In genomic region chr2:49457797-49458196, GRCm38 (mm10) we compare ENCODE assay signal across 17 mouse cellular contexts. TPM values are rescaled to one million over a fixed set of nuclear protein-coding genes. Genes with fewer than 3 reads are reported as not detected.
DNase-seq lines count a peak whose midpoint lies in the region; ATAC-seq and TF ChIP-seq lines count a peak whose summit lies in the region.
"Had no signal": no experiment of that assay in that cellular context is flagged by ENCODE, and none has a peak within 500 bp of the region (broad histone marks: within the 10 kb centered on the region; RNA-seq: fewer than 3 reads in every experiment).

No protein-coding gene starts in this region.

- H3K27ac ChIP-seq in layer of hippocampus, adult 2 months = no peak overlapping the region
- no peak overlapping the region for H3K27ac ChIP-seq in MEL (ENCODE audit: control insufficient read depth, low read depth, low read length)
- H3K27ac ChIP-seq: gastrocnemius, adult 2 months; limb, embryonic 13.5 days; liver, embryonic 14.5 days had no signal

- ATAC-seq in monocyte, adult 5-6 weeks (replicated peaks; ENCODE audit: insufficient number of reproducible peaks, low FRiP score, low TSS enrichment, poor library complexity, severe bottlenecking) = peak; percentile 40

- no peak for TF ChIP-seq EP300 in MEL (IDR thresholded peaks at IDR 0.05; ENCODE audit: low read depth in 1 of 2, low read length in 2 of 2)

- DNase-seq in adrenal gland, postnatal 14 days = peak; percentile 9
- no peak for DNase-seq in adrenal gland, adult 18-20 months (ENCODE audit: low spot score in 2 of 2)
- DNase-seq in layer of hippocampus, adult 2 months (ENCODE audit: low spot score in 2 of 2) = no peak
- no peak for DNase-seq in layer of hippocampus, postnatal 36 days
- peak; percentile 17 for DNase-seq in MEL (ENCODE audit: low read depth, low spot score)
- no peak for DNase-seq in T-cell, adult 2 months (ENCODE audit: low spot score)
- DNase-seq in heart, postnatal 25 days (ENCODE audit: low spot score) = no peak
- DNase-seq: adrenal gland, postnatal 10 days; gastrocnemius, adult 2 months; heart, adult 11 months; kidney, postnatal 4 days; right cerebral cortex, adult 18-20 months; thymus, postnatal 4 days had no signal

- H3K4me3 ChIP-seq in layer of hippocampus, adult 2 months = no peak overlapping the region
- H3K4me3 ChIP-seq in MEL (ENCODE audit: control insufficient read depth in 1 of 2, insufficient read depth in 1 of 2, low read depth in 2 of 2, low read length in 2 of 2) = no peak overlapping the region
- H3K4me3 ChIP-seq: gastrocnemius, adult 2 months; limb, embryonic 13.5 days had no signal

- H3K27me3 ChIP-seq in MEL (ENCODE audit: control insufficient read depth in 1 of 2, insufficient read depth in 2 of 2, low read length in 2 of 2) = no peaks in the 10 kb centered on the region
- H3K27me3 ChIP-seq: CH12.LX; limb, embryonic 13.5 days had no signal

- TF ChIP-seq POLR2A in MEL (IDR thresholded peaks at IDR 0.05; ENCODE audit: control insufficient read depth in 1 of 2, insufficient read depth in 1 of 2, low read depth in 1 of 2, low read length in 2 of 2, poor library complexity in 1 of 2) = no peak

- peaks cover 0 to 6% of the 10 kb centered on the region in 2 experiments; a peak in 1 of 4 replicates for H3K4me1 ChIP-seq in MEL (ENCODE audit: control insufficient read depth in 1 of 2, insufficient read depth in 2 of 2, low read length in 2 of 2)

- no peaks in the 10 kb centered on the region for H3K9me3 ChIP-seq in MEL (replicated peaks; ENCODE audit: insufficient read depth, low read length)

- H3K79me2 ChIP-seq in MEL (ENCODE audit: control insufficient read depth, insufficient read depth, low read length, poor library complexity) = peaks cover 75% of the 10 kb centered on the region

- TF ChIP-seq RAD21 in MEL (IDR thresholded peaks at IDR 0.05; ENCODE audit: low read depth, low read length) = no peak

- peak; percentile 37; the same call in 1 of the 2 replicates for TF ChIP-seq CTCF in layer of hippocampus, adult 2 months (conservative IDR thresholded peaks at IDR 0.05)
- no peak for TF ChIP-seq CTCF in MEL (IDR thresholded peaks at IDR 0.05 in 2 of 3, conservative IDR thresholded peaks at IDR 0.05 in 1 of 3; ENCODE audit: control insufficient read depth in 1 of 3, insufficient read depth in 1 of 3, low read depth in 2 of 3, low read length in 3 of 3, poor library complexity in 1 of 3, severe bottlenecking in 1 of 3)

- peaks cover 0 to 13% of the 10 kb centered on the region in 2 experiments; a peak in 2 of 4 replicates for H3K36me3 ChIP-seq in MEL (ENCODE audit: control insufficient read depth in 1 of 2, insufficient read depth in 2 of 2, low read length in 2 of 2)

- intact Hi-C loops in heart, postnatal 25 days (cut with DNase I) = loop anchor here (10.0 kb wide), 1 partner anchor 643 kb away; the partner anchor contains the start of gene Acvr2a

- H3K9ac ChIP-seq in MEL (ENCODE audit: control insufficient read depth, low read depth, low read length, poor library complexity, severe bottlenecking) = no peak overlapping the region
- H3K9ac ChIP-seq: limb, embryonic 13.5 days; liver, embryonic 14.5 days had no signal

TF ChIP-seq in MEL, 35 proteins besides CTCF, POLR2A, EP300 and RAD21:
- no peak for TF ChIP-seq TAL1 (IDR thresholded peaks at IDR 0.05; ENCODE audit: low read length)
- no peak for TF ChIP-seq USF1 (IDR thresholded peaks at IDR 0.05; ENCODE audit: low read depth, low read length)
- no peak for TF ChIP-seq TCF12 (IDR thresholded peaks at IDR 0.05; ENCODE audit: low read depth, low read length)
- no peak for TF ChIP-seq GATA1 (IDR thresholded peaks at IDR 0.05; ENCODE audit: low read depth, low read length)
- no peak for TF ChIP-seq ELF1 (IDR thresholded peaks at IDR 0.05; ENCODE audit: low read depth, low read length)
- TF ChIP-seq MYB (IDR thresholded peaks at IDR 0.05; ENCODE audit: low read depth, low read length) = no peak
- no peak for TF ChIP-seq USF2 (IDR thresholded peaks at IDR 0.05; ENCODE audit: borderline replicate concordance in 1 of 2, insufficient read depth in 1 of 2, low read depth in 1 of 2, low read length in 2 of 2)
- no peak for TF ChIP-seq POLR2AphosphoS5 (IDR thresholded peaks at IDR 0.05; ENCODE audit: borderline replicate concordance, low read depth, low read length)
- TF ChIP-seq CHD2 (IDR thresholded peaks at IDR 0.05; ENCODE audit: low read length) = no peak
- TF ChIP-seq RCOR1 (IDR thresholded peaks at IDR 0.05; ENCODE audit: low read depth, low read length) = no peak
- no peak for TF ChIP-seq ETS1 (IDR thresholded peaks at IDR 0.05; ENCODE audit: low read depth, low read length)
- TF ChIP-seq MEF2A (IDR thresholded peaks at IDR 0.05; ENCODE audit: extremely low read depth, insufficient replicate concordance, low read depth, low read length, poor library complexity, severe bottlenecking) = no peak
- no peak for TF ChIP-seq UBTF (IDR thresholded peaks at IDR 0.05; ENCODE audit: borderline replicate concordance, insufficient read depth, low read depth, low read length)
- no peak for TF ChIP-seq BHLHE40 (IDR thresholded peaks at IDR 0.05; ENCODE audit: borderline replicate concordance, low read depth, low read length)

RNA-seq across cellular contexts. Expression of gene Epc2, which starts 6.5 kb away (rescaled TPM):
- total RNA-seq in adrenal gland, postnatal 14 days (2021) = 22.9 and 23.2 TPM in 2 replicates
- total RNA-seq in adrenal gland, adult 18-20 months (2021) = 10 to 100 TPM; 19.7 to 27.1 TPM
- total RNA-seq in layer of hippocampus, adult 2 months (2021) = 10 to 100 TPM; 51.4 to 62.7 TPM
- 10 to 100 TPM; 51.8 to 53.9 TPM for total RNA-seq in layer of hippocampus, postnatal 36 days (2021)
- 14.3 and 15.1 TPM in 2 replicates for total RNA-seq in MEL (2012; rRNA removed)
- 10 to 100 TPM in 1 of 2 experiments, not detected in 1; 15.4 TPM for polyA plus RNA-seq in MEL (2012; ENCODE audit: insufficient read depth in 1 of 2, insufficient read length in 2 of 2, low read depth in 1 of 2, low replicate concordance in 2 of 2, missing spikeins in 1 of 2)
- total RNA-seq in monocyte, adult 5-6 weeks (2017) = 69.8 to 74.7 TPM (median 71.6 TPM) in 3 replicates
- 10 to 100 TPM; 17.9 to 18.3 TPM for total RNA-seq in heart, postnatal 25 days (2021)

Comparison
In these comparisons a context has a peak if more than half of its experiments do, and no peak if none do; other contexts are left out.
1. DNase-seq: peak in adrenal gland, postnatal 14 days (single experiment) and MEL (single experiment); none in adrenal gland, adult 18-20 months (0 of 2), layer of hippocampus, adult 2 months (0 of 2), layer of hippocampus, postnatal 36 days (0 of 2), T-cell, adult 2 months (single experiment) and heart, postnatal 25 days (single experiment).